Mouse (Mus musculus): ENCODE data around the gene Slc2a6.

Slc2a6 gene

GRCm38 (mm10) chr2:27027618-27028436 is at the start of gene Slc2a6:
Slc2a6 (minus strand) TSS chr2:27027998.
- peak; percentile 95 for ATAC-seq (ENCODE audit: insufficient number of reproducible peaks, low FRiP score, low TSS enrichment)

DNA sequence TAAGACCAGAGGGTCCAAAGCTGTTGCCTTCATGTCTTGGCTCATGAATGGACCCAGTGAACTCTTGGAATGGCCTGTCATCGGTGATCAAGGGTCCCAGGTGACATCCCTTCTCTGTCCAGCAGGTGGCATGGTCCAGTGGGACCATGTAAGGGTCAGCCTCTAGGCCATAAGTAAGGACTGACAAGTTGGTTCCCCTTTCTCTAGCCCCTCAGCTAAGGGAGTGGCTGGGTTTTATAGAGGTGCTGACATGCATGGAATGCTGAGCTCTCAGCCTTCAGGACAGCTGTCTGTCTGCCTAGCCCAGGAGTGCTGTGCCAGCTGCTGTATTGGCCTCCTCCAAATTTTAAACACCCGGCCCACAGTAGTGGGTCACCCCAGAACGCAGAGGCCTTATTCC is 47.7 kb upstream of the Slc2a6 start:
- 0 out of 2 replicates have a peak, but pooled peaks have one; percentile 6 for ATAC-seq (ENCODE audit: insufficient number of reproducible peaks, low FRiP score, low TSS enrichment)

- no peak for ATAC-seq (ENCODE audit: insufficient number of reproducible peaks, low FRiP score, low TSS enrichment)
Observed at GRCm38 (mm10) chr2:27074804-27075203, 47.0 kb upstream of the Slc2a6 start.

DNA sequence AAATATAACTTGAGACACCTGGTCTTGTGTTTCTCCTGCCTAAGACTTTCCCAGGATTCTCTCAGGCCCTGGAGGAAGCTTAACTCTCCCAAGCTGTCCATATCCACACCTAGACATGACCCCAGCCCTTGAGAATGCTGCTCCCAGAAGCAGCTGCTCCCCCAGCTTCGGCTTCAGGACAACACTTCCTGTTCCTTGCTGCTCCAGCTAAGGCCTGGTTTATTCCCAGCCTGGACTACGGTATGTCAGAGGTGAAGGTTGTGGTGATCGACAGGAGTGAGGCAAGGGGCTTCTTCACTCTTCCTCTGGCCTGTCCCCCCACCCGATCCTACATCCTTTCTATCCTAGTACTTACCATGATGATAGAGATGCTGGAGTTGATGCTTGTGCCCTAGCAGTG is 45.6 kb upstream of the Slc2a6 start:
- no peak for ATAC-seq (ENCODE audit: insufficient number of reproducible peaks, low FRiP score, low TSS enrichment)

DNA sequence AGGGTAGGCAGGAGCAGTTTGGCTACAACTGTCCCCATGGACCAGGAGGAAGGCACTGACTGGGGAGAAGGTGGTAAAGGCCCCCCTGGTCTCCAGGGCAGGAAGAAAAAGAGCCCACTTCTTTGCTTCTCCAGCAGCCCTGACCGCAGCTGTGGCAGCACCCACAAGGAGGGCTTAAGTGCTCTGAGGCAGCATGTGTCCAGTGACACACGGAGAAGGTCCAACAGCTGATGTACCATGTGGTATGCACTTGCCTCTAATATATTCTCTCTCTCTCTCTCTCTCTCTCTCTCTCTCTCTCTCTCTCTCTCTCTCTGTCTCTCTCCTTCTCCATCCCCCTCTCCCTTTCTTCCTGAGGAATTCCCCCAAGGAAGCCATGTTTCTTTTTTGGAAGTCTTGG is 44.2 kb upstream of the Slc2a6 start, which contains the start of gene Mymk:
TSS of gene Mymk (minus strand) at position 202 of the 400 bp plus-strand sequence.
- no peak for ATAC-seq (ENCODE audit: insufficient number of reproducible peaks, low FRiP score, low TSS enrichment)

GRCm38 (mm10) chr2:27071137-27071536 is 43.3 kb upstream of the Slc2a6 start:
- no peak for ATAC-seq (ENCODE audit: insufficient number of reproducible peaks, low FRiP score, low TSS enrichment)

DNA sequence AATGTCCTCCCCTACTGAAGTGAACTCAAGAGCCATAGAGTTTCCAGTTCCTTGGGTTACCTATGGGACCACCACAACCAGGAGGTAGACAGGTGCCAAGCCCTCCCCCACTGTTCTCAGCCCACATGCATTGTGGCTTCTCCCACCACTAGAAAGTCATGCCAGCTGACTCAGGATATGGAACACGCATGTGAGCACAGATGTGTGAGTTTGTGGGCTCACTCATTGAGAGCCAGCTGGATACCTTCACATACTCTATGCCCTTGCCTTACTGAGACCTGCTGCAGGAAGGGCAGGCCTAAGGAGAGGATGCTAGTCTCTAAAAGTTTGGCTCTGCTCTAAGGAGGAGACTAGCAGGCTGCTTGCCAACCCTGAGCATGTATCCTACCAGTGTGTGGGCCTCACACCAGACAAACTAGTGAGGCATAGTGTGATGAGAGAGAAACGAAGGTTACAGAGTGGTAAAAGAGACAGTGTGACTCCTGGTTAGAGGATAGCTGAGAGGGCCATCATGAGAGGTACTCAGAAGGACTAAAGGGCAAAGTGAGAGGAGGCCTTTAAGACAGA is 42.5 kb upstream of the Slc2a6 start:
- ATAC-seq (ENCODE audit: insufficient number of reproducible peaks, low FRiP score, low TSS enrichment) = no peak

DNA sequence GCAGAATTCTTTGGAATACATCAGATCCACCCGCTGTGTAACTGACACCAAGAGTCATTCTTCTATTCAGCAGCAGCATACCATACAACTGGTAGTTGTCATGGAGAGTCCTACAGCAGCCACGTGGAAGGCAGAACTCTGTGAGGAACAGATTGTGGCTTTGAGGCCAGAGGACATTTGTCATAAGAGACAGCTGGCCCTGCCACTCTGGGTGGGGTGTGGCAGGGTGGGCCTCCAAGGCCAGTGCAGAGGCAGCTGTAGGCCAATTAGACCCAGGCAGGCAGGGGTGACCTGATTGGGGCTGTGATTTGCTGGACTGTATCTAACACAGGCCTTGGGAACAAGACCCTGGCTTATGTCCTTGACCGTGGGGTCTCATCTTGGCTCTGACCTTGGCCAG is 41.8 kb upstream of the Slc2a6 start:
- ATAC-seq (ENCODE audit: insufficient number of reproducible peaks, low FRiP score, low TSS enrichment) = no peak

GRCm38 (mm10) chr2:27067996-27068395 is 40.2 kb upstream of the Slc2a6 start:
- ATAC-seq (ENCODE audit: insufficient number of reproducible peaks, low FRiP score, low TSS enrichment) = no peak

GRCm38 (mm10) chr2:27067124-27067523 is 39.3 kb upstream of the Slc2a6 start:
- no peak for ATAC-seq (ENCODE audit: insufficient number of reproducible peaks, low FRiP score, low TSS enrichment)

DNA sequence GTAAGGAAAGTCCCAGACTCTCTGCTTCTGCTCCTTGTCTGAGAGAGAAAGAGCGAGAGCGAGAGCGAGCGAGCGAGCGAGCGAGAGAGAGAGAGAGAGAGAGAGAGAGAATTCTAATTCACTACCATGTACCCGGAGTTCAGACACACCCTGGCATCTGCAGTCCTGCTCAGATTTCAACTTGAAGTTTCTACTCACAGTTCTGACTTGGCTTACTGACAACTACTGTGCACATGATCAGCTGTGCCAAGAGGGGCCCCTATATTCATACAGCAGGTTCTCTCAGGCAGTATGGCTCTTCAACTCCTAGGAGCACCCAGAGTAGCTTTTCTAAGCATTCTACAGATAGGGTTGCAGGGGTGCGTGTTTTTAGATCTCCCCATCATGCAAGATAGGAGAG is 31.4 kb upstream of the Slc2a6 start:
- ATAC-seq (ENCODE audit: insufficient number of reproducible peaks, low FRiP score, low TSS enrichment) = no peak

DNA sequence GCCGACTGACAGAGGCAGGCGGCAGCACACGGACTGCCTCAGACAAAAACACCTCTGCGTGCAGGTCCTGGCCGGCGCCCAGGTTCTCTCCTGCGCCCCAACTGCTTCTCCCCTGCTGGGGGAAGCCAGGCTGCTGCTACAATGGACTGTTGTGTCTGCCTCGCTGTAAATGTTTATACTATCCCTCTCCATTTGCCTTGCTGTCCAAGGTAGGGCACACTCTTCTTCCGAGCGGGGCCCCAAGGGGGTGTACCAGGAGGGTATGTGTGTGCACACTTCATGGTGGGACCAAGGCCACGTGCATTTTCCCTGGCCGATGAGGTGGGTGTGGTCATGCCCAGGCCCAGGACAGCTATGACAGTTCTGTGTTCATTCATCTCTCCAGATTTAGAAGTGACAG is 31.0 kb upstream of the Slc2a6 start:
- ATAC-seq (ENCODE audit: insufficient number of reproducible peaks, low FRiP score, low TSS enrichment) = no peak

DNA sequence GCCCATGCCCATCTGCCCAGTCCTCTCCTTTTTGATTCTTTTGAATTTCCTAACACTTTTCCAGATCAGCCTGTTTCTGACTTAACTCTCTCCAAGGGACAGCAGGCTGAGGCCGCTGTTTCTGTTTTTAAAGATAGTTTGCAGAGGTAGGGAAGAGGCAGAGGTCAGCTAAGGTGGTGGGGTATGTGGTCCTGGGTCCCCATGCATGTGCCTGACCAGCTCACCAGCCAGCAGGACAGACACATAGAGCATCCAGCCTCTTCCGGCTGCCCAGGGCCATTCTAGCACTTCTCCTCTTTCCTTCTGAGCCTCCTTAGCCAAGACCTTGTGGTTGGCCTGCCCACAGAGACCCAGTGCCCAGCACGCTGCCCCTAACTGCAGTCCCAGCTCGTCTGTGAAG is 30.5 kb upstream of the Slc2a6 start:
- no peak for ATAC-seq (ENCODE audit: insufficient number of reproducible peaks, low FRiP score, low TSS enrichment)

- ATAC-seq (ENCODE audit: insufficient number of reproducible peaks, low FRiP score, low TSS enrichment) = no peak
Observed at GRCm38 (mm10) chr2:27049408-27049807, 21.6 kb upstream of the Slc2a6 start.

DNA sequence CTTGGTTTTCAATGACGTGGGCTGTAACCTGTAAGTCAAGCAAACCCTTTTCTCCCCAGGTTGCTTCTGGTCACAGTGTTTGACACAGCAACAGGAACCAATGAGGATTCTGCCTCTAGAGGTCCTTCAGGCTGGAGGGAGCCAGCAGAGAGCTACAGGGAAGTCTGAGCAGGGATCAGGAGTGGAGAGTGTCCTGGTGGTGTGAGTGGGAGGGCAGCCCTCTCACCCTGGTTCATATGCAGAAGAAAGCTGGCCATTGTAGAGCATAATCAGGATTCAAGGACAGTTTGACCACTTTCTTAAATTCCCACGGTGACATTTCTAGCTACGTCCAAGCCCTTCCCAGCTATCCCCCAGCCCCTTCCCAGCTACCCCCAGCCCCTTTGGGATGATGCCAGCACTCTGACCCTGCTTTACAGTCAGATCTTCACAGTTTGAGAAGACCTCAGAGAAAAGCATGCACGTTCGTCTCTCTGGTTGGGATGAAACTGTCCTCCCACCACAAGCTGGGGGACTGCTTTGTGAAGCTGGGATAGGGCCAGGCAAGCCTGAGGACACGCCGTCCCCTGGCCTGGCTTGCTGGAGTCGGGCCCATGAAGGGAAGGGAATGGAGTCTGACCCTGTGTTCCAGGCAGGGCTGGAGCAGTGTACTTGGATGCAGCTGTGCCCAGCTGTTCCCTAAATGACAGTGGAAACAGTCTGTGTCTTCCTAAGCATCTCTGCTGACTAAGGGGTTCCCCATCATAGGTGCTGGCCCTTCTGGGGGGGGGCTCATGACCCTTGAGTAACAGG is 18.4 kb upstream of the Slc2a6 start:
- no peak for ATAC-seq (ENCODE audit: insufficient number of reproducible peaks, low FRiP score, low TSS enrichment)

GRCm38 (mm10) chr2:27044641-27045040 is 16.8 kb upstream of the Slc2a6 start:
- no peak for ATAC-seq (ENCODE audit: insufficient number of reproducible peaks, low FRiP score, low TSS enrichment)

DNA sequence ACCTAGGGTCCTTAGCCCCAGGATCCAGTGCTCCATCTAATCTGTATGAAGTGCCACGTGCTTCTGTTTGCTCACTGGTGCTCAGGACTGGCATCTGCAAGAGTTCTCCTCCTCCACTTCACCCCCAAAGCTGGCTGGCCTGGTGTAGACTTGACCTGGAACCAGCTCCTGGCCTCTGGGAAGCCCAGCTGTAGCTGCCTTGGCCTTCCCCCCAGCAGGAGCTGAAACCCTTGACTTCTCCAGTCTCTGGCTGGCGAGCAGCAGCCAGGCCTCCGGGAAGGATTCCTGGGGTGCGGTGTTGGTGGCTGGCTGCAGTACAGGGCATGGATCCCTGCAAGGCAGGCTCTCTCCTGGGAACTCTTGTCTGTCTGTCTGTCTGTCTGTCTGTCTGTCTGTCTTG is 16.4 kb upstream of the Slc2a6 start:
- ATAC-seq (ENCODE audit: insufficient number of reproducible peaks, low FRiP score, low TSS enrichment) = no peak

- peak; percentile 59 for ATAC-seq (ENCODE audit: insufficient number of reproducible peaks, low FRiP score, low TSS enrichment)
Observed at GRCm38 (mm10) chr2:27043461-27043860, 15.7 kb upstream of the Slc2a6 start.

- no peak for ATAC-seq (ENCODE audit: insufficient number of reproducible peaks, low FRiP score, low TSS enrichment)
Observed at GRCm38 (mm10) chr2:27042131-27042844, 14.5 kb upstream of the Slc2a6 start.

DNA sequence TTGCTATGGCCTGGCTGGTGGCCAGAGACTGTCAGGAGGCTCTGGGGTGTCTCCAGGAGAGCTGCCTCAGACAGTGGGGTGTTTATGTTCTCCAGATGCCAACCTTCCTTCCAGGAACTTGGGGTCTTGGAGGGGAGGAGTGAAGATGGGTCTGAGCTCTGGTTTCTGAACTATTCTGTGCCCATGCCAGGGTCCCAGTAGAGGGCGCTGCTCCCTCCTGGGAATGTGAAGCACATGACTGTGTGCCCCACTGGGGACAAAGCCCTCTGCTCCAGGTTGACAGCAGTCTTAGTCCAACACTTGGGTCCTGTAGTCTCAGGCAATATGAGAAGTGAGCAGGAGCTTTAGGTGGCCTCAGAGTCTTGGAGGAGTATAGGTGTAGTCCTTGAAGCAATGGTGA is 11.5 kb upstream of the Slc2a6 start:
- ATAC-seq (ENCODE audit: insufficient number of reproducible peaks, low FRiP score, low TSS enrichment) = no peak

All from cerebellum, adult (tissue).